Mouse (Mus musculus): ENCODE data around the gene Pou2f2. TPM values are rescaled to one million over a fixed set of nuclear protein-coding genes. Genes with fewer than 3 reads are reported as not detected.

Pou2f2 gene
- polyA plus RNA-seq, 1 experiment from 2014 or later: 13.6 TPM

DNA sequence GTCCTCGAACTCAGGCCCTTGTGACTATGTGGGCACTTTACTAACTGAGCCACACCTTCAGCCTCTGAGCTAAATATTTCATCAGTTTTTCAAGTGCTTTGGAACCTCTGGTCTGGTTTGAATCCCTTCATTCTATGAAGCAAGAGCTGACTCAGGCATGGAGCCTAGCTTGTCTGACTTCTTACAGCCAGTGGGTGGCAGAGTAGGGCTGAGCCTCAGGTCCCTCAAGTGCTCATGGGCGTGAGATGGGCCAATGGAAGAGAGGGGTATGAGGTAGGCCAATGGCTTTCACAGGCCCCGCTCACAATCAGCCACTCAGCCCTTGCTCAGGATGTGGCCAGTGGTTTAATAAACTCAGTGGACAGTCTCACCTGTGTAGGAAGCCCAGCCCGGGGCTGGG lies 79.9 kb downstream of the Pou2f2 start:
- no peak overlapping the region for H3K27ac ChIP-seq (replicated peaks)
- 60% methylated on average over 4 of the region's 4 CpGs for WGBS

DNA sequence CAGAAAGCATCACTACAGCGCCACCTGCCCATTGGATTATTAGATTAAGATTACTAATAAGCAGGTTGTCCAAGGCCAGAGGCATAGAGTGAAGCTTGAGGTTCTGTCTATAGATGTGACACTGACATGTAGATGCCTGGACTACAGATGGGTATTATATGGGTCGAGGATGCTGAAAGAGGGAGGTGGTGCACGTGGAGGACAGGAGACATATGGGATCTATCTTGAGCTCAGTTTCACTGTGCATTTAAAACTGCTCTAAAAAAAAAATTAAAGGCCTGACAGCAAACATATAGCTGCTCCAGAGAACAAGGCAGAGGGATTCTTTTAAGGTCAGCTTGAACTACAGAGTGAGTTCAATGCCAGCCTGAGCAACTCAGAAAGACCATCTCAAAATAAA lies 81.4 kb downstream of the Pou2f2 start:
- 78% methylated on average over 3 of the region's 3 CpGs for WGBS
- H3K27ac ChIP-seq (replicated peaks): no peak overlapping the region
- no peak for DNase-seq (ENCODE audit: low spot score)
- H3K4me3 ChIP-seq: no peak overlapping the region
- H3K4me1 ChIP-seq: peaks cover 10% of the 10 kb centered on the region
- peaks cover 12% of the 10 kb centered on the region for H3K27me3 ChIP-seq (ENCODE audit: low read depth, poor library complexity, severe bottlenecking)
- H3K9me3 ChIP-seq (replicated peaks): no peaks in the 10 kb centered on the region
- 0 out of 2 replicates have a peak, but pooled peaks cover 8% of the 10 kb centered on the region for H3K36me3 ChIP-seq

More for the DNA sequence above, 79.9 kb downstream of the Pou2f2 start:
- Histone ChIP-seq H3K9me3 (replicated peaks) (no peaks in the 10 kb centered on the region), H3K4me1 (0 out of 2 replicates have a peak, but pooled peaks cover under 1% of the 10 kb centered on the region), H3K4me3 (no peak overlapping the region), H3K27me3 (ENCODE audit: low read depth, poor library complexity, severe bottlenecking) (peaks cover 10% of the 10 kb centered on the region), H3K36me3 (0 out of 2 replicates have a peak, but pooled peaks cover 6% of the 10 kb centered on the region)
- no peak for DNase-seq (ENCODE audit: low spot score)

DNA sequence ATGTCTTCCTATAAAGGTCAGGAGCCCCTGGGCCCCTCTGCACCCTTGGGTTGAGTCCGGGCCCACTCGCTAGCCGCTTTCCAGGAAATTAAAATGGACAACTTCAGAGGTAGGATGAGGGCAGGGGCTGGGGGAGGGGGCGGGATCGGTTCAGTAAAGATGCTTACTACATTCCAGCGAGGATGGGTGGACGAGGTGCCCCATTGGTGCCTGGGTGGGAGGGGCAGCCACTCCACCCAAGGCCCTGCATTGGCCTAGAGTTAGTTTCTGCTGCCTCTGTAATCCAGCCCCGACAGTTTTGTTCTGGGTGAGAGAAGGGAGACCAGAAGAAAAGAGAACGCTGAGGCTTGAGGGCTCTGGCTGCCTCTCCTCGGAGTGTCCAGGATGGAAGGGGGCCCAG lies 89.7 kb downstream of the Pou2f2 start:
- 20% methylated on average over 10 of the region's 10 CpGs for WGBS
- Histone ChIP-seq H3K4me1 (peaks cover 62% of the 10 kb centered on the region), H3K9me3 (replicated peaks) (no peaks in the 10 kb centered on the region), H3K27me3 (ENCODE audit: low read depth, poor library complexity, severe bottlenecking) (peaks cover 9% of the 10 kb centered on the region), H3K36me3 (peaks cover 30% of the 10 kb centered on the region), H3K27ac (replicated peaks) (peak overlapping the region; percentile 81), H3K4me3 (no peak overlapping the region)
- DNase-seq (ENCODE audit: low spot score): no peak

DNA sequence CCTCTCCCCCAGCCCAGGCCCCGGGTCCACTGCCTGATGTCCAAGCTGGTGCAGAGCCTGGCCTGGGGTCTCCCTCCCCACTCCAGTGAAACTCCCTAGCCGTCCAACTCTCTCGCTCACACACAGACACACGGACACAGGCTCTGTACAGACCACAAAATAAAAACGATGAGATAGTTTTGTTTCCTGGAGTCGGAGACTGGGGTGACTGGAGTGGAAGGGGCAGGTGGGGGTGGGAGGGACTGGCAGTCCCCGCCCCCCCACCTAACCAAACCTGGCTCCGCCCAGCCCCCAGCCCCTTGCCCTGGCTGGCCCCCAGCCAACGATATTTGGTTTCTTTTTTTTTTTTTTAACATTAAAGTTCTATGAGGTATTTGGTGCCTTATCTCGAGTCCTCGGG lies 90.6 kb downstream of the Pou2f2 start:
- Histone ChIP-seq H3K9me3 (replicated peaks) (no peaks in the 10 kb centered on the region), H3K36me3 (peaks cover 35% of the 10 kb centered on the region), H3K4me1 (peaks cover 60% of the 10 kb centered on the region), H3K27me3 (ENCODE audit: low read depth, poor library complexity, severe bottlenecking) (peaks cover 9% of the 10 kb centered on the region), H3K27ac (replicated peaks) (peak overlapping the region; percentile 81), H3K4me3 (0 out of 2 replicates have a peak overlapping the region, but pooled peaks have one; percentile 14)
- DNase-seq (ENCODE audit: low spot score): no peak
- 29% methylated on average over 11 of the region's 11 CpGs for WGBS

DNA sequence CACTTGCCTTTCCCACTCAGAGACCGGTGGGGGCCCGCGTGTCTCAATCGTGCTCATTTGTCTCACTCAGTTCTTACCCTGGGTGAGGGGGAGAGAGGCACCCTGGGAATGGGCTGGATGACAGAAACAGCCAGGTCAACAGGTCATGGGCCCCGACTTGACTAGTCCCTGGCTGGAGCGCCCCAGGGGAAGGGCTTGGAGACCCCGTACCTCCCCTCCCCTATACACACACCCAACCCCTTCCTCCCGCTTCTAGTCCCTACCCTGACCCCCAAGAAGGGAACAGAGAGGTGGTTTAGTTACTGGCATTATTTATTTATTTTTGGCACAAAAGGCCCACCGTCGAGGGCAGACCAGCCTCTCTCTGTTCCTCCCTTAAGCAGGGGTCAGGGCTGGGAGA lies 91.0 kb downstream of the Pou2f2 start:
- H3K9me3 ChIP-seq (replicated peaks): no peaks in the 10 kb centered on the region
- peaks cover 56% of the 10 kb centered on the region for H3K4me1 ChIP-seq
- whole genome bisulfite sequencing: 6% methylated on average over 10 of the region's 10 CpGs
- H3K36me3 ChIP-seq: peaks cover 39% of the 10 kb centered on the region
- 0 out of 2 replicates have a peak overlapping the region, but pooled peaks have one; percentile 14 for H3K4me3 ChIP-seq
- DNase-seq (ENCODE audit: low spot score): peak; percentile 77
- H3K27ac ChIP-seq (replicated peaks): peak overlapping the region; percentile 81
- H3K27me3 ChIP-seq (ENCODE audit: low read depth, poor library complexity, severe bottlenecking): peaks cover 9% of the 10 kb centered on the region

DNA sequence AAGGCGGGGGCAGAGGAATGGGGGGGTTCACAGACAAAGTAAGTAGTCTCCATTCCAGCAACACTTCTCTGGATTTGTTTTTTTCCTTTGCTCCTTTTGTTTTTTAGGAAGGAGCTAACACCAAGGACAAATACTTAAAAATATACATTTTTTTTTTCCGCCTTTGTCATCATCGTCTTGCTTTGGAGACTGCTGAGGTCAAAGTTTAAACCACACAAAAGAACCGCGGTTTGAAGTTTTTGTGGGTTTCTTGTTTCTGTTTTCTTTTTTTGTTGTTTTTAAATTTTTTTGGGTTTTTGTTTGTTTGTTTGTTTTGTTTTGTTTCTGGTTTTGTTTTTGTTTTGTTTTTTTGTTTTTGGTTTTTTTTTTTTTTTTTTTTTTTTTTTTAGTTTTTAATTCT lies 91.6 kb downstream of the Pou2f2 start:
- peaks cover 5% of the 10 kb centered on the region for H3K27me3 ChIP-seq (ENCODE audit: low read depth, poor library complexity, severe bottlenecking)
- H3K4me1 ChIP-seq: peaks cover 50% of the 10 kb centered on the region
- no peak overlapping the region for H3K4me3 ChIP-seq
- peak overlapping the region; percentile 79 for H3K27ac ChIP-seq (replicated peaks)
- H3K36me3 ChIP-seq: peaks cover 45% of the 10 kb centered on the region
- 50% methylated on average over 5 of the region's 5 CpGs for WGBS
- DNase-seq (ENCODE audit: low spot score): no peak
- H3K9me3 ChIP-seq (replicated peaks): no peaks in the 10 kb centered on the region

DNA sequence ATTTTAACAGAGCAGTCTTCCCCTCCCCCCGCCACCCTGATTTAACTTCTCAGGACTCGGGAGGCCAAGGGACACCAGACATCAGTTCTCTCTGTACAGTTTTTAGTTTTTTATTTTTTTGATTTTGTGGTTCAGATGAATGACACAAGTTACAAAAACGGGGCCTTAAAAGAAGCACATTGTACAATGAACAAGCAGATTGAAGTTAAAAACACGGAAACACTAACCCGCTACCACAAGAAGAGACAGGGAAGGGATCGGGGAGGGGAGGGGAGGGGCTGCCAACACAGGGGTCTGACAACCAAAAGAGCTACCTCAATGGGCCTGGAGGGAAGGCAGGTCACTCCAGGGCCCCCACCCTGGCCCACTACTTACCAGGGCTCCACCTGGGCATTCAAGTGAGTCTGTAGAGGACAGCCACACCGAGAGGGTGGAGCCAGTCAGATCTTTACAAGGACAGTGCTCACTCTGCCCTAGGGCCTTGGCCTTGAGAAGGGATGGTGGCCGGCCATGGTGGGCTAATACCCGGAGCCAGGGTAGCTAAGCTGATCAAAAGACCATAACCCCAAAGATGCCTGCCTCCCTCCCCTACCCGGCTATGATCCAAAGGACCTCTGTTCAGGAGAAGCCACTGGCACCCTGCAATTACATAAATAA lies 92.1 kb downstream of the Pou2f2 start:
- Histone ChIP-seq H3K4me1 (peaks cover 45% of the 10 kb centered on the region), H3K27me3 (ENCODE audit: low read depth, poor library complexity, severe bottlenecking) (no peaks in the 10 kb centered on the region; the same call in 1 of the 2 replicates), H3K27ac (replicated peaks) (peak overlapping the region; percentile 79), H3K36me3 (peaks cover 51% of the 10 kb centered on the region), H3K9me3 (replicated peaks) (no peaks in the 10 kb centered on the region), H3K4me3 (no peak overlapping the region)
- 50% methylated on average over 10 of the region's 10 CpGs for WGBS
- DNase-seq (ENCODE audit: low spot score): peak; percentile 47

DNA sequence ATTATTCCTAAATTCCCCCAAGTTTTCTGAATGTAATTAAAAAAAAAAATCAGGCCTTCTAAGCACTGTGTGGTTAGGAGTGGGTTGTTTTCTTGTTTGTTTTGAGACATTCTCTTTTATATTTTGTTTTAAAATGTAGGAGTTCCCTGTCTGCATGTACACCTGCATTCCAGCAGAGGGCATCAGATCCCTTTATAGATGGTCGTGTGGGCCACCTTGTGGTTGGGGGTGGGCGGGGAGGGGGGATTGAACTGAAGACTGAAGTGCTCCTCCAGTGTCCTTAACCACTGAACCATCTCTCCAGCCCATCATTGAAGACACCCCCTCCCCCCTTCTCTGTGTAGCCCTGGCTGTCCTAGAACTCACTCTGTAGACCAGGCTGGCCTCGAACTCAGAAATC lies 92.9 kb downstream of the Pou2f2 start:
- H3K36me3 ChIP-seq: peaks cover 57% of the 10 kb centered on the region
- no peak for DNase-seq (ENCODE audit: low spot score)

DNA sequence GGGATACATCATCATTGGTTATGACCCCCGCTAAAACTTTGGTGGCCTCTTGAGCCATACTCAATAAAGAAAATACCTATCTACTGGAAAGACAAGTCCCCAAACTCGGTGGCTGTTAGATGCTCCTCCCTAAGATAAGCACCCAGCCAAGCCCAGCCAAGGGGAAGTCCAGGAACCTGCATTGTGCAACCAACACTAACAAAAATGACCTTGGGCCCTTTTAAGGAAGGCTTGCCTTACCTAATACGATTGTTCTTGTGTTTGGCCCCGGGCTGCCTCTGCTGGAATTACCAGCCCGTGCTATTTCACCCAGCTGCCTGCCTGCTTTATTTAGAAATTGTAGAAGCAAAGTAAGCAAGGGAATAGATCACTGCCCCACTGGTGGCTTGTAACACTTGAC lies 94.9 kb downstream of the Pou2f2 start:
- Histone ChIP-seq H3K27ac (replicated peaks) (no peak overlapping the region), H3K27me3 (ENCODE audit: low read depth, poor library complexity, severe bottlenecking) (no peaks in the 10 kb centered on the region), H3K4me3 (no peak overlapping the region), H3K36me3 (peaks cover 71% of the 10 kb centered on the region), H3K9me3 (replicated peaks) (no peaks in the 10 kb centered on the region), H3K4me1 (peaks cover 36% of the 10 kb centered on the region)
- no peak for DNase-seq (ENCODE audit: low spot score)
- WGBS: 91% methylated on average over 5 of the region's 5 CpGs

More for the DNA sequence above, 92.9 kb downstream of the Pou2f2 start:
- H3K27ac ChIP-seq (replicated peaks): no peak overlapping the region
- 53% methylated on average over 3 of the region's 3 CpGs for WGBS
- peaks cover 45% of the 10 kb centered on the region for H3K4me1 ChIP-seq
- H3K4me3 ChIP-seq: no peak overlapping the region
- H3K9me3 ChIP-seq (replicated peaks): no peaks in the 10 kb centered on the region
- no peaks in the 10 kb centered on the region; the same call in 1 of the 2 replicates for H3K27me3 ChIP-seq (ENCODE audit: low read depth, poor library complexity, severe bottlenecking)

DNA sequence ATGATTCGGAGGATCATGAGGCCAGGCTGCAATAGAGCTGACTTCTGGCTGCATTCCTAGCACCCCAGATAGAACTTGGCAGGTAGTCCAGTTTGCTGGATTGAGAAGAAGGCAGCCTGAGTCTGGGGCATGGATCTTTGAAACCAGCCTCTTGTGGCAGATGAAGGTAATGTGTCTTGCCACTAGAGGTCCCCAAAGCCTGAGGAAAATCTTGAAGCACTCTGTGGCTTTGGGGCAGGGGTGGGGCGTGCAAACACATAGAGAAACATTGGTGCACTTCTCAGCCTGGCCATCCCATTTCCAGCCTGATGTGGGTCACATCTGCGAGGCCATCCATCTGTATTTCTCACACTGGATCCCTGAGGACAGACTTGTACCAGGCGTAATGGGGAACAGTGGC lies 97.0 kb downstream of the Pou2f2 start:
- WGBS: 89% methylated on average over 4 of the region's 4 CpGs
- peaks cover 76% of the 10 kb centered on the region for H3K36me3 ChIP-seq
- no peak overlapping the region for H3K4me3 ChIP-seq
- no peak for DNase-seq (ENCODE audit: low spot score)
- no peak overlapping the region for H3K27ac ChIP-seq (replicated peaks)
- H3K9me3 ChIP-seq (replicated peaks): no peaks in the 10 kb centered on the region
- H3K4me1 ChIP-seq: peaks cover 38% of the 10 kb centered on the region
- H3K27me3 ChIP-seq (ENCODE audit: low read depth, poor library complexity, severe bottlenecking): no peaks in the 10 kb centered on the region

DNA sequence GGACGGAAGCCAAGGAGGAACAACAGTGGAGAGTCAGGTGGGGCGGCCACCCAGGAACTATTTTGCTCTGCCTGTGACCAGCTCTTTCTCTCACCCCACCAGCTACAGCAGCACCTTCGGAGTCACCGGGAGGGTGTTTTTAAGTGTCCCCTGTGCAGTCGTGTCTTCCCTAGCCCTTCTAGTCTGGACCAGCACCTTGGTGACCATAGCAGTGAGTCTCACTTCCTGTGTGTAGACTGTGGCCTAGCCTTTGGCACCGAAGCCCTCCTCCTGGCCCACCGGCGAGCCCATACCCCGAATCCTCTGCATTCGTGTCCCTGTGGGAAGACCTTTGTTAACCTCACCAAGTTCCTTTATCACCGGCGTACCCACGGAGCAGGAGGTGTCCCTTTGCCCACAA lies 99.1 kb downstream of the Pou2f2 start:
- Histone ChIP-seq H3K36me3 (peaks cover 63% of the 10 kb centered on the region), H3K9me3 (replicated peaks) (no peaks in the 10 kb centered on the region), H3K4me1 (peaks cover 44% of the 10 kb centered on the region), H3K4me3 (0 out of 2 replicates have a peak overlapping the region, but pooled peaks have one; percentile 4), H3K27me3 (ENCODE audit: low read depth, poor library complexity, severe bottlenecking) (no peaks in the 10 kb centered on the region), H3K27ac (replicated peaks) (no peak overlapping the region)
- DNase-seq (ENCODE audit: low spot score): no peak
- 96% methylated on average over 13 of the region's 13 CpGs for WGBS

DNA sequence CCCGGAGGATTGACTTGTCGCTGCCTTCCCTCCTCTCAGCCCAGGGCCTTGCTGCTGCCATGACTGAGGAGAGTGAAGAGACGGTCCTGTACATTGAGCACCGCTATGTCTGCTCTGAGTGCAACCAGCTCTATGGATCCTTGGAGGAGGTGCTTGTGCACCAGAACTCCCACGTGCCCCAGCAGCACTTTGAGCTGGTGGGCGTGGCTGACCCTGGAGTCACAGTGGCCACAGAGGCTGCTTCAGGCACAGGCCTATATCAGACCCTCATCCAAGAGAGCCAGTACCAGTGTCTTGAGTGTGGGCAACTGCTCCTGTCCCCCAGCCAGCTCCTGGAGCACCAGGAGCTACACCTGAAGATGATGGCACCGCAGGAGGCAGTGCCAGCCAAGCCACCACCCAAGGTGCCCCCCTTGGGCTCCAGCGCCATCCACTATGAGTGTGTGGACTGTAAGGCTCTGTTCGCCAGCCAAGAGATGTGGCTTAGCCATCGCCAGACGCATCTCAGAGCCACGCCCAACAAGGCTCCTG lies 100.0 kb downstream of the Pou2f2 start:
- Histone ChIP-seq H3K9me3 (replicated peaks) (no peaks in the 10 kb centered on the region), H3K27ac (replicated peaks) (no peak overlapping the region), H3K36me3 (peaks cover 54% of the 10 kb centered on the region), H3K4me3 (0 out of 2 replicates have a peak overlapping the region, but pooled peaks have one; percentile 4), H3K4me1 (peaks cover 48% of the 10 kb centered on the region), H3K27me3 (ENCODE audit: low read depth, poor library complexity, severe bottlenecking) (no peaks in the 10 kb centered on the region)
- WGBS: 87% methylated on average over 12 of the region's 12 CpGs
- DNase-seq (ENCODE audit: low spot score): no peak

DNA sequence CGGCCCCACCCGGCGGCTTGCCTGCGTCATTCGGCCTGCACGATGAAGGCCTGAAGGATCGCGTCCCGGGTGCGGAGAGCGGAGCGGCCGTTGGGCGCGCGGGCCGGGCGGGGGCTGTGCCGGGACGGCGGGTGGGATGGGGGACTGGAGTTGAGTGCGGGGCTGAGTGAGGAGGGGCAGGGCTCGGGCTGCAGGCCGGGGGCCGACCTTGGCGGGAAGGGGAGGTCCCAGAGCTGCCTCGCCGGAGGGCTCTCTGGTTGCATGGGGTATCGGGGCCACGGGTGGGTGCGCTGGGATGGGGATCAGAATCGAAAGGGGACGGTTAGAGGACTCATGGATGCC lies 102.1 kb downstream of the Pou2f2 start:
- Histone ChIP-seq H3K36me3 (peaks cover 33% of the 10 kb centered on the region), H3K9me3 (replicated peaks) (no peaks in the 10 kb centered on the region), H3K4me3 (peak overlapping the region; percentile 89), H3K27ac (replicated peaks) (peak overlapping the region; percentile 98), H3K4me1 (peaks cover 70% of the 10 kb centered on the region), H3K27me3 (ENCODE audit: low read depth, poor library complexity, severe bottlenecking) (no peaks in the 10 kb centered on the region)
- under 1% methylated on average over 33 of the region's 33 CpGs for WGBS
- no peak for DNase-seq (ENCODE audit: low spot score)

Measured in midbrain, embryonic 10.5 days (tissue).